Mouse (Mus musculus): Measurements from ENCODE around the gene Cntnap4.
A peak's percentile ranks its signal among the peaks of the same experiment; 100 is the strongest.

Cntnap4 gene

GRCm38 (mm10) chr8:112569471-112570141 is at the start of gene Cntnap4:
Cntnap4 (plus strand) TSS chr8:112570043.
- DNase-seq, result peak; percentile 64

GRCm38 (mm10) chr8:112557376-112557775 is 12.5 kb upstream of the Cntnap4 start:
- peak; percentile 25 for DNase-seq

- no peak for DNase-seq
Measured at GRCm38 (mm10) chr8:112570541-112570940, 698 bp downstream of the Cntnap4 start.

DNA sequence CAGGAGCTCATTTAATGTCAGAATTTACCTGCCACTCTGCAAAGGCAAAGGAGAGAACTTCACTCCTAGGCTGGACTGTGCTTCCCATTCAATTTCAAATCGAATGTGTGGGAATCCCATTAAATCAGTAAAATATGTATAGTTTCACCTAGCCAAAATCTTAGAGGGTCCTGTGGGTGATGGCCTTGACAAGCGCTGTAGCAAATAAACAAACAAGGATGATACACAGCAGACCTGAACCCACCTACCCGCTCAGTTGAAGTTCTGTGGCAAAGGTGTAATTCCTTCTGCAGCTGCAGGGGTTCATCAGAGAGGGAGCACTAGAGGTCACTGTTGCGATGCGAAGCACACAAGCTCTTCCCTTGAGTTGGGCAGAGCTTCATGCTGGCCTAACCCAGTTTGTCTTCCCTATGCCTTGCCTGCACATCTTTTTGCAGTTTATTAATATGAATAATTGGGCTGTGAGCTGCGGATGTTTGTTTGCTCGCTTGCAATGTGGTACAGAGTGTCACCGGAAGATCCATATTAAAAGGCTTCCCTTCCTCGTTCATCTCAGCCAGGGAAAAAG is 1.6 kb downstream of the Cntnap4 start:
- DNase-seq, result peak; percentile 73

GRCm38 (mm10) chr8:112581473-112581872 is 11.6 kb downstream of the Cntnap4 start:
- peak; percentile 76 for DNase-seq

DNA sequence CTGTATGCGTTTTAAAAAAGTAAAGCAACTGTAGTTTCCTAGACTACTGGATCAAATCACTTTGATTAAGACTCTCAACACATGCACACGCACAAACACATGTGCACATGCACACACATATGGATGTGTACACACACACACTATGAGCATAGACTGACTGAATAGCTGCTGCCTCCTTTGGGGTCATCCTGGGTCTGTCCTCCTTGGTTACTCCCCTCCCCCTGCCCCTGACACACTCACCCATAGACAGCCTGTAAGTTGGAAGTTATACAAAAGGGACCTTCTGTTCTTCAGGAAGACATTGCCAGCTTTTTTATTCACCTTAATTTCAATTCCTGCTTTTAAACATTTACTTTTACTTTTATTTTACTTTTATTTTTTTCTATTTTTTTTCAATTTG is 13.6 kb downstream of the Cntnap4 start:
- no peak for DNase-seq

DNA sequence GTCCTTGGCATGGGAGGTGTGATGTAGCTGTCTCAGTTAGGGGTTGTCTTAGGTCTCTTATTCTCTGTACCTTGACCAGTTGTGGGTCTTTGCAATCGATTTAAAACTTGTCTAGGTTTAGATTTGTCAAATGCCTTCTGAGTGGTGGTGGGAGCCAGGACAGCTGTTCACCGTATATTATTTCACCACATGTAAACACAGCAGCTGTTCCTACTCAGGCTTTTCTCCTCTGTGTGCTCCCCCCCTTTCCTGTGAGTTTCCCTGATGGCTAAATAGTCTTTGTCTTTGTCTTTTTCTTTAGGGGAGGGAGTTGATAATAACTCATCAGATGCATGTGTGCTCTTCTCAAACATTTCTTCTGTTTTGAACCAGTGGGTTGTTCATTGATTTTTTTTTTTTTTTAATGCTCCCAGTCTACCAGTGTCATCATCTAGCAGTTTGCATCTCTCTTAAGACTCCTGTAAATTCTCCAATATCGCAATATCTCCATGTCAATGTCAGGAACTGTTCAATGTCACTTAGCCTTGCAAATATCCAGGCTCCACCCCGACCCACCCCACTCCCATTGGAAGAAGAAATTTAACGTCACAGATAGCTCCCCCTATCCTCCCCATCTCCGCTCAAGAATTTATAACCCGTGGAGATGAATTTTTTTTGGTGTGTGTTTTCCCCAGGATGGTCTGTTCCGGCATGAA is 18.7 kb downstream of the Cntnap4 start:
- DNase-seq, result no peak

DNA sequence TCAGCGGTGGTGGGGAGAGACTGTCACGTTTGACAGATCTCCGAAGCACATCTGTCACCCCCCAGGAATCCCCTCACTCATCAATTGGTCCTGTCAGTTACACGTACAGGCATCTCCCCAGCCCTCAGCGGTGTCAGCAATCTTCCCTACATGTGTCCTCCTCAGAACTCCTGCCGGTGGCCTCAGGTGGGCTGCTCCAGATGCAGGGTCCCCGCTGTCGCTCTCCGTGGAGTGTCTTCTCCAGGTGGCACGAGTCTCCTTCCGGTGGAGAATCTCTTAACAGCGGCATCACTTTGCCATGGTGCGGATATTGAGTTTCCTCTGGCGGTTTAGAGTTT is 19.2 kb downstream of the Cntnap4 start:
- DNase-seq, result no peak

DNA sequence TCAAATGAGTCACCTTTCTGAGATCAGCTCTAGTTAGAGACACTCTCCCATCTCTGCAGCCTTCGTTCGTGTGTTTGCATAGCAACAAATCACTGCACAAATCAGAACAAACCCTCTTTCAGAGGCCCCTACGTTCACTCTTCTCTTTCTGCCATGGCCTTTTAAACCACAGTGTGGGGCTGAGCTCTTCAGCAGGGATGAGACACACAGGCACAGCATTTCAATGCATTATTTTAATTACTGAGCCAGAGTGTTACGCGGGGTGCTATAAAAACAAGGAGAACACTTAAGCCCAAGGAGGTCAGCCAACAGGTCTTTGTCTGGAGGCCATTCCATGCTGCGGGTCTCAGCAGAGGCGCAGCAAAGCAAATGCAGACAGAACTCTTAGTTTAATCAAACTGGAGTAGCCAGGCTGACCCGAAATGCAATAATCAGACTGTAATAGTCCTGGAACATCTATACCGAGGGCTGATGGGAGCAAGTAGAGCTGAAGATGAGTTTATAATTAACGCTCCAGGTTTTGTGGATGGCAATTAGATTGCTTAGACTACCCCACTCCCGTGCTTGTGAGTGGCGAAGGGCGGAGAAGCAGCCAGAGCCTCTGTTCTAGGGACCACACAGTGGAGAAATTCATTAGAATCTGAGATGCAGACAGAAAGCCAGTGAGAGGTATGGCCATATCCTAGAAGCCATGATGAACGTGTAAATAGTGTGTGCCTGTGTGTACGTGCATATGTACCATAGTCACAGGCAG is 26.4 kb downstream of the Cntnap4 start:
- DNase-seq, result no peak

DNA sequence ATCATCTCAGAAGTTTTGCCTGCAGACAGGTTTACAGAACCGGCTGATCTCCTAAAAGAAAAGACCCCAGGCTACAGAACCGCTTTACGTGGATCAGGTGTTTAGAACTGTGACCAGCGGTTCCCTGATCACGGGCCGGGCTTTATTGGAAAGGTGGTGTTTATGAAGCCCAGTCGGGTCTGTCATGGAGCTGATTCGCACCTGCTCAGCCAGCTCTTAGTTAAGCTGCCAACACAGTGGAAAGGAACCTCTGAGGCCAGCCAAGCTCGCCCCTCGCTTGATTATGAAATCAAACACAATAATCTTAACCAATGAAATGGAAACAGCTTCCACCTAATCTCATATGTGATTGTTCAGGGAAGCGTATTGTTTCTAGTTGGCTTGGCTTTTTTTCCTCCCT is 30.1 kb downstream of the Cntnap4 start:
- DNase-seq, result no peak

DNA sequence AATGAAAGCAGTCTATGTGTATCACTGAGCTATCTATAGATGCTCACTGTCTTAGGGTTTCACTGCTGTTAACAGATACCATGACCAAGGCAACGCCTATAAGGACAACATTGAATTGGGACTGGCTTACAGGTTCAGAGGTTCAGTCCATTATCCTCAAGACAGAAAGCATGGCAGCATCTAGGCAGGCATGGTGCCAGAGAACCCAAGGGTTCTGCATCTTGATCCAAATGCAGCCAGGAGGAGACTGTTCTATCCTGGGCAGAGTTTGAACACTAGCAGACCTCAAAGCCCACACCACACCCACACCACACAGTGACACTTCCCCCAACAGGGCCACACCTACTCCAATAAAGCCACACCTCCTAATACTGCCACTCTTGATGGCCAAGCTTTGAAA is 31.3 kb downstream of the Cntnap4 start:
- no peak for DNase-seq

DNA sequence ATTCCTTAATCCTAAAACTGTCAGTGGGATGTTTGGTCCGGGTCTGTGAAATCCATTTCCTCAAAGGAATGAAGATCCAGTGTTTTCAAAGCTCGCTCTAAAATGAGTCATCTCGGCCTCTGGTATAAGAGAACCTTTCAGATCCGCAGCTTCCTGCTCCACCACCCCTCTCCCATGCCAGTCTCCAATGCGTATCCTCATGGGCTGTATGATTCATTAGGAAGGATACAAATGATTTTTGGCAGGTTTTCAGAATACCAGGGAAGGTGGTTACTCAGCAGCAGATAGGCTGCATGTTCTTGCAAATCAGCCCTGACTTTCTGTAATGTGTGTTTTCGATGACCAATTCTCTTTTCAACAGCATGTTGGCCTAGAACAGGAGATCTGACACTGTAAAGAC is 40.3 kb downstream of the Cntnap4 start:
- no peak for DNase-seq

DNA sequence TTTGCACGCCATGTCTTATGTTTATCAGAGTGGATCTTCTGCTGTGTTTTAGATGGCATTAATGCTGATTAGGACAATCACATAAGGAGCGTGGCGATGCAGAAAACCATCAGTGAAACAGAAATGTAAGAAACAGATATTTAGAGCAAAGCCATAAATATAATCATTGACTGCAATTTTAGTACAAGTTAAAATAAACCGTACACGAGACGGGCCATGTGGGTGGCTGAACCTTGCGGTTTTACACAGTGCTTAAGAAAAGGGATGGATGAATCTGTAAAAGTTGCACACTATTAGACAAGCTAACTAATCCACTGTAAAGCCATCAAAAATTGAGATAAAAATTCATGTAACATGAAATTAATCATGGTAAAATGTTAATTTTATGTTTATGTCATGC is 58.9 kb downstream of the Cntnap4 start:
- DNase-seq, result no peak

GRCm38 (mm10) chr8:112652657-112653056 is 82.8 kb downstream of the Cntnap4 start:
- DNase-seq, result peak; percentile 86

DNA sequence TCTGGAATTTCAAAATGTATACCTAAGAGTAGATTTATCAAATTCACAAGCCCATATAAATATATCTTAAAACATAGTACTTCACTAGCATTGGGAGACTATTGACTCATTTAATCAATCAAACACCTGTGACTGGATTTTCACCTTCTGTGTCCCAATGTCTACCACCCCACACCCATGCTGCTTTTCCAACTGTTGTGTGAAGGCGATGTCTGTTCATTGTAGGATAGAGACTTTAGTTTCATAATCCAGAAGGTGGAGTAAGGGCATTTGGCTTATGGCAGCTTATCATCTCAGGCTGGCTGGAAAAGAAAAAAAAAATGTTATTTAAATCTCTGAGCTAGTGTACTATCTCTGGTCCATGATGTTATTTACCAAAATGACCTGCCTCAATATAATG is 83.4 kb downstream of the Cntnap4 start:
- DNase-seq, result no peak

DNA sequence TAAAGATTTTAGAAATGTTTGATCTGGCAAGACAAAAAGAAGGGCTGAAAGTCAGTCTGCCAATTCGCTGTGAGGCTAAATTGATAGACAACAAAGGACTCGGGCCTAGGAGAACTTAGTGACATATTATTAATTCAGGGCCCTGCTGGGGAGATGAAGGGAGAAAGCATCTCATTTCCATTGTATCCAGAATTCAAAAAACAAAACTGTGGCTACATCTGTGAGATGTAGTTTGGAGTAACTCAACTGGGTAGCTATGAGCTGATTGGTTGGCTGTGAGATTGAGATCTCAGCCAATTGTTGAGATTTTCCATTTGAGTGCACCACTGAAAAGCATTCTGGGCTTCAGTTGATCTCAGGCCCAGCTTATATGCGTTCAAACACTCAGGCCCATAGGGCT is 84.2 kb downstream of the Cntnap4 start:
- no peak for DNase-seq

GRCm38 (mm10) chr8:112664067-112664466 is 94.2 kb downstream of the Cntnap4 start:
- DNase-seq, result no peak

- no peak for DNase-seq
Measured at GRCm38 (mm10) chr8:112674671-112675070, 104.8 kb downstream of the Cntnap4 start.

- peak; percentile 53 for DNase-seq
Measured at GRCm38 (mm10) chr8:112681757-112682156, 111.9 kb downstream of the Cntnap4 start.

- DNase-seq, result no peak
Measured at GRCm38 (mm10) chr8:112695708-112696107, 125.9 kb downstream of the Cntnap4 start.

DNA sequence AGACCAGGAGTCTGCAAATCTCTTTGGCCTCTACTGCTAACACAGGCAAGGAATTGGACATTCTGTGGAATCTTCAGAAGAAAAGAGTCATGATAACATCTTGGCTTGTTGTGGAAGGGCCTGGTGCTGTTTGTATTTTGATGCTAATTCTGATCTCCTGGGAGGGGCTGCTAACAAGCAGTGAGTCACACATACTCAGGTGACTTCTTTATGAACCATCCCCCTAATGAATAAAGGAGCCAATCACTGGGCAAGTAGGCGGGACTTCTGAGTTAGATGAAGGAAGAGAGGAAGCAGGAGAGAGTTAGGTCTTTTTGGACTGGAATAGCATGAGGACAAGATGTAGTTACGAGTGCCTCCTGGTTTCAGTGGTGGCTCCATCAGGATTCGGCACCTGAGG is 128.3 kb downstream of the Cntnap4 start:
- DNase-seq, result no peak

DNA sequence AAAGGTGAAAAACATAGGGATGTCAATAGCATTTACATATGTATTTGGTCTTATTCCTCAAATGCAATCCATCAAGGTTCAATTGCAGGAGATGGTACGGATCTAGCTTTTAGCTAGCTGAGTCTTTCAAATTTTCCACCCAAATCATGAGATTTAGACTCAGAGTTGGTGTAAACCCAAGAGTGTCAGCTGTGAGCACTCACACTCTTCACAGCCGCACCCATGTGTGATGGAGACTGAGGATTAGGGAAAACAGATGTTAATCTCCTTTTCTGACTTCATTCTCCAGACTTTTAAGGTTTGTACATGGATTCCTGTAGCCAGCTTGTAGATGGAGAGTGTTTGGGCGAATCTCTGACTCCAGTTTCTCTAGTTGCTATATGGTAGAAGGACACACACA is 147.1 kb downstream of the Cntnap4 start:
- no peak for DNase-seq

- no peak for DNase-seq
Measured at GRCm38 (mm10) chr8:112724918-112725317, 155.1 kb downstream of the Cntnap4 start.
